Mouse (Mus musculus) ES-E14 (cell line): ENCODE results near the gene Arap1. TPM values are rescaled to one million over a fixed set of nuclear protein-coding genes. Genes with fewer than 3 reads are reported as not detected.

ENCODE experiments used
- DNase-seq: peaks from one replicate; pipeline ENCODE4 v3.0.0-alpha.2; 2013; ENCODE audit warnings: low read depth, low spot score
- H3K27ac ChIP-seq: 2 replicates; pipeline ENCODE4 v1.5.1; 2012; ENCODE audit warnings: low read depth, mild to moderate bottlenecking, low read length, moderate library complexity, mixed read lengths; ENCODE audit not compliant: poor library complexity, insufficient read depth, severe bottlenecking
- H3K36me3 ChIP-seq: 2 replicates; pipeline ENCODE4 v1.6.1; 2012; ENCODE audit warnings: mild to moderate bottlenecking, low read length, moderate library complexity, mixed read lengths; ENCODE audit not compliant: control insufficient read depth, poor library complexity, insufficient read depth, severe bottlenecking
- H3K4me1 ChIP-seq, 2 experiments: fragments of 150-350 bp in 1 of 2; sonication (generic) in 1 of 2; 2 replicates each; pipeline ENCODE4 v1.6.1; 2012; ENCODE audit warnings: low read length in 2 of 2, mild to moderate bottlenecking in 1 of 2, mixed read lengths in 1 of 2; ENCODE audit not compliant: control insufficient read depth in 2 of 2, insufficient read depth in 2 of 2, poor library complexity in 1 of 2
- H3K4me3 ChIP-seq, 2 experiments: fragments of 150-350 bp in 1 of 2; sonication (generic) in 1 of 2; 2 replicates each; pipeline ENCODE4 v1.5.1; 2012; ENCODE audit warnings: low read length in 2 of 2, low read depth in 1 of 2, mild to moderate bottlenecking in 1 of 2, mixed read lengths in 1 of 2; ENCODE audit not compliant: insufficient read depth in 1 of 2, poor library complexity in 1 of 2, severe bottlenecking in 1 of 2
- H3K9ac ChIP-seq: 2 replicates; pipeline ENCODE4 v1.6.1; 2012; ENCODE audit warnings: low read depth, mild to moderate bottlenecking, low read length, mixed read lengths; ENCODE audit not compliant: poor library complexity, insufficient read depth, severe bottlenecking
- H3K9me3 ChIP-seq: fragments of 150-350 bp; sonication (generic); 2 replicates; pipeline ENCODE4 v1.6.1; 2012; ENCODE audit warnings: low read depth, mild to moderate bottlenecking, low read length; ENCODE audit not compliant: control insufficient read depth, insufficient read depth
- CHD2 ChIP-seq: IDR thresholded peaks from 2 replicates; pipeline ENCODE4 v1.6.1; 2014; ENCODE audit warnings: mild to moderate bottlenecking, low read depth, low read length, inconsistent platforms
- HCFC1 ChIP-seq: IDR thresholded peaks from 2 replicates; pipeline ENCODE4 v1.6.1; 2012; ENCODE audit warnings: low read length, inconsistent platforms, borderline replicate concordance; ENCODE audit not compliant: insufficient read depth
- MAFK ChIP-seq: IDR thresholded peaks from 2 replicates; pipeline ENCODE4 v1.6.1; 2014; ENCODE audit warnings: mild to moderate bottlenecking, low read depth, low read length, inconsistent platforms; ENCODE audit not compliant: insufficient read depth
- ZC3H11A ChIP-seq: IDR thresholded peaks from 2 replicates; pipeline ENCODE4 v1.6.1; 2012; ENCODE audit warnings: low read depth, mild to moderate bottlenecking, inconsistent platforms, low read length, borderline replicate concordance
- ZNF384 ChIP-seq: IDR thresholded peaks from 2 replicates; pipeline ENCODE4 v1.6.1; 2012; ENCODE audit warnings: low read depth, low read length, inconsistent platforms
- in situ Hi-C, 2 experiments: fragments of 600-800 bp; cut with MboI; formaldehyde crosslinking; loops; one replicate each; pipeline ENCODE4 v1.15.1; 2025; ENCODE audit warnings: low sequenced_read_pairs in 2 of 2, inconsistent platforms in 1 of 2; ENCODE audit not compliant: unreplicated experiment in 2 of 2
- total RNA-seq: library from RNA; depleted of rRNA; stranded (reverse); fragments of 300-350 nt; gene quantifications from 2 replicates; pipeline ENCODE4 v1.2.3, GENCODE M21; 2012

Gene Arap1
- total RNA-seq, 1 experiment: 32.2 TPM

GRCm38 (mm10) chr7:101362791-101363191 is 14.9 kb downstream of the Arap1 start:
- no peak for DNase-seq
- in situ Hi-C loops: no loop called here
- no peak for TF ChIP-seq ZC3H11A
- TF ChIP-seq MAFK: no peak
- TF ChIP-seq ZNF384: no peak
- no peak for TF ChIP-seq HCFC1
- TF ChIP-seq CHD2: no peak
- no peaks in the 10 kb centered on the region for H3K9me3 ChIP-seq
- H3K4me3 ChIP-seq: no peak overlapping the region
- H3K27ac ChIP-seq: no peak overlapping the region
- no peaks in the 10 kb centered on the region; the same call in 1 of the 2 replicates for H3K36me3 ChIP-seq
- H3K4me1 ChIP-seq: peaks cover 0 to 12% of the 10 kb centered on the region in 2 experiments; a peak in 2 of 4 replicates
- no peak overlapping the region for H3K9ac ChIP-seq

GRCm38 (mm10) chr7:101363914-101364313 is 16.0 kb downstream of the Arap1 start:
- no peak for TF ChIP-seq MAFK
- TF ChIP-seq ZC3H11A: no peak
- no peak for TF ChIP-seq CHD2
- no peak for TF ChIP-seq HCFC1
- no peak for TF ChIP-seq ZNF384
- no peak overlapping the region for H3K9ac ChIP-seq
- no peaks in the 10 kb centered on the region for H3K9me3 ChIP-seq
- H3K4me3 ChIP-seq: no peak overlapping the region
- peaks cover 0 to 12% of the 10 kb centered on the region in 2 experiments; a peak in 2 of 4 replicates for H3K4me1 ChIP-seq
- no peak for DNase-seq
- in situ Hi-C loops: no loop called here
- H3K27ac ChIP-seq: no peak overlapping the region
- no peaks in the 10 kb centered on the region; the same call in 1 of the 2 replicates for H3K36me3 ChIP-seq

- H3K27ac ChIP-seq: no peak overlapping the region
- no peak for DNase-seq
- no peak overlapping the region for H3K4me3 ChIP-seq
- in situ Hi-C loops: no loop called here
- H3K4me1 ChIP-seq: peaks cover 0 to 4% of the 10 kb centered on the region in 2 experiments; a peak in 1 of 4 replicates
- no peaks in the 10 kb centered on the region for H3K9me3 ChIP-seq
- TF ChIP-seq ZNF384 (no peak), CHD2 (no peak), HCFC1 (no peak), ZC3H11A (no peak), MAFK (no peak)
- no peaks in the 10 kb centered on the region for H3K36me3 ChIP-seq
- H3K9ac ChIP-seq: no peak overlapping the region
Measured at GRCm38 (mm10) chr7:101367901-101368852, 20.3 kb downstream of the Arap1 start.

- no peak for DNase-seq
- Histone ChIP-seq H3K9me3 (no peaks in the 10 kb centered on the region), H3K27ac (no peak overlapping the region), H3K36me3 (no peaks in the 10 kb centered on the region), H3K9ac (no peak overlapping the region), H3K4me3 (no peak overlapping the region), H3K4me1 (peaks cover 1 to 6% of the 10 kb centered on the region in 2 experiments; a peak in 1 of 4 replicates)
- in situ Hi-C loops: no loop called here
- no peak for TF ChIP-seq ZNF384
Measured at GRCm38 (mm10) chr7:101369666-101370065, 21.8 kb downstream of the Arap1 start.

- no peak overlapping the region for H3K27ac ChIP-seq
- H3K36me3 ChIP-seq: no peaks in the 10 kb centered on the region
- no peak for DNase-seq
- peak overlapping the region; percentile 26 to 62; a peak in 2 of 4 replicates for H3K4me3 ChIP-seq
- TF ChIP-seq ZNF384 (no peak), ZC3H11A (no peak), CHD2 (no peak), MAFK (no peak), HCFC1 (no peak)
- peaks cover 1 to 8% of the 10 kb centered on the region in 2 experiments; a peak in 1 of 4 replicates for H3K4me1 ChIP-seq
- peak overlapping the region; percentile 38; the same call in 1 of the 2 replicates for H3K9ac ChIP-seq
- no peaks in the 10 kb centered on the region for H3K9me3 ChIP-seq
- in situ Hi-C loops: no loop called here
Measured at GRCm38 (mm10) chr7:101373082-101373481, 25.2 kb downstream of the Arap1 start.
